Mouse (Mus musculus) neural tube, embryonic 15.5 days (tissue): ENCODE results near the gene Nfe2l1. TPM values are rescaled to one million over a fixed set of nuclear protein-coding genes. Genes with fewer than 3 reads are reported as not detected.
"Not testable (repeated sequence)": the region's sequence is repeated elsewhere in the genome, so short reads cannot be mapped to it uniquely, and the experiment has no call there.

Experiments
- ATAC-seq: fragments of 200-750 bp; cut with Nextera tagmentation; 2 replicates; pipeline ENCODE4 v1.8.0; 2017; ENCODE audit warnings: mild to moderate bottlenecking, moderate TSS enrichment, moderate library complexity; ENCODE audit not compliant: low FRiP score
- H3K27ac ChIP-seq: fragments of 300-500 bp; sonication (generic); replicated peaks from 2 replicates; pipeline ENCODE4 v1.5.1; 2015; ENCODE audit warnings: mild to moderate bottlenecking, inconsistent platforms
- H3K27me3 ChIP-seq: fragments of 300-500 bp; sonication (generic); replicated peaks from 2 replicates; pipeline ENCODE4 v1.6.1; 2015; ENCODE audit warnings: inconsistent platforms
- H3K36me3 ChIP-seq: fragments of 300-500 bp; sonication (generic); 2 replicates; pipeline ENCODE4 v1.6.1; 2015; ENCODE audit warnings: inconsistent platforms
- H3K4me1 ChIP-seq: fragments of 300-500 bp; sonication (generic); 2 replicates; pipeline ENCODE4 v1.6.1; 2015; ENCODE audit warnings: inconsistent platforms
- H3K4me2 ChIP-seq: fragments of 300-500 bp; sonication (generic); 2 replicates; pipeline ENCODE4 v1.6.1; 2015; ENCODE audit warnings: inconsistent platforms, mild to moderate bottlenecking, moderate library complexity
- H3K4me3 ChIP-seq: fragments of 300-500 bp; sonication (generic); replicated peaks from 2 replicates; pipeline ENCODE4 v1.5.1; 2015; ENCODE audit warnings: mild to moderate bottlenecking, inconsistent platforms
- H3K9ac ChIP-seq: fragments of 300-500 bp; sonication (generic); replicated peaks from 2 replicates; pipeline ENCODE4 v1.6.1; 2015; ENCODE audit warnings: mild to moderate bottlenecking, inconsistent platforms
- H3K9me3 ChIP-seq: fragments of 300-500 bp; sonication (generic); replicated peaks from 2 replicates; pipeline ENCODE4 v1.6.1; 2016; ENCODE audit warnings: inconsistent platforms
- WGBS: fragments of 180-500 bp; shearing (Covaris S2); methylation state at CpG from one replicate; pipeline ENCODE4 v1.1.7; 2015; ENCODE audit warnings: mixed read lengths; 5-methylcytosine and 5-hydroxymethylcytosine counted together
- polyA plus RNA-seq: library from polyadenylated mRNA; unstranded; fragments of >200 nt; fragmentation: Nextera tagmentation; extraction: Ambion mirVana; gene quantifications from 2 replicates; pipeline ENCODE4 v1.2.1, GENCODE M21; 2015

Nfe2l1 gene
- polyA plus RNA-seq, 1 experiment from 2014 or later: 78.2 TPM

DNA sequence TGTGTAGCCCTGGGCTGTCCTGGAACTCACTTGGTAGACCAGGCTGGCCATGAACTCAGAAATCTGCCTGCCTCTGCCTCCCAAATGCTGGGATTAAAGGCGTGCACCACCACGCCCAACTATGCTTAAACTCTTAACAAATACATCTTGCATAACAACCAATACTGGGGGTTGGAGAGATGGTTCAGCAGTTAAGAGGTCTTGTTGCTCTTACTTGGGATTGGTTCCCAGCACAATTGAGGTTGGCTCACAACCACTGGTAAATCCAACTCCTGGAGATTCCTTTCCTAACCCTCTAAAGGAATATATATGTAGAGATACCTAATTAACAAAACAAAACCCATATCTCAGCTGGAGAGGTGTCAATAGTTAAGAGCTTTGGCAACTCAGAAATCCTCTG lies 33.7 kb downstream of the Nfe2l1 start:
- Histone ChIP-seq H3K4me1 (peaks cover 30% of the 10 kb centered on the region), H3K27ac (no peak overlapping the region), H3K4me2 (no peak overlapping the region), H3K9me3 (no peaks in the 10 kb centered on the region), H3K9ac (no peak overlapping the region), H3K4me3 (no peak overlapping the region), H3K27me3 (no peaks in the 10 kb centered on the region), H3K36me3 (peaks cover 16% of the 10 kb centered on the region)
- 100% methylated on average over 2 of the region's 2 CpGs for WGBS
- ATAC-seq: no peak

GRCm38 (mm10) chr11:96795491-96795890 lies 34.3 kb downstream of the Nfe2l1 start:
- Histone ChIP-seq H3K9me3 (no peaks in the 10 kb centered on the region), H3K27me3 (no peaks in the 10 kb centered on the region), H3K9ac (no peak overlapping the region), H3K27ac (no peak overlapping the region), H3K4me2 (no peak overlapping the region), H3K4me1 (peaks cover 32% of the 10 kb centered on the region), H3K36me3 (peaks cover 13% of the 10 kb centered on the region), H3K4me3 (no peak overlapping the region)
- ATAC-seq: no peak
- 94% methylated on average over 13 of the region's 13 CpGs for WGBS

DNA sequence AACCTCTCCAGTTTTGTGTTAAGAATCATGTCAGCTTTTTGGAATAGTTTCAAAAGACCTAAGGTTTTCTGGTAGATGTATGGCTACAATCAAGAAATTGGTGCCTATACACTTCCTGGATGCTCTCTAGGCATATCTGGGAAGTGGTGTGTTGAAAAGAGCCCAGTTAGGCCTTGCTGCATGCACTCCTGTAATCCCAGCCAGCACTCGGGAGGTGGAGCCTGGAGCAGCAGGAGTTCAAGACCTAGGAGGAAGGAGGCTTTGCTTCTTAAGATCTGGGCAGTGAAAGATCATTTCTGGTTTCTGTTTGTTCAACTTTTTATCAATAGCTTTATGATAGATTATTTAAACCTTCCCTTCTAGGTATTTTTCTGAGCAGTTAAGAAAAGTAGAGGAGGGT lies 39.1 kb downstream of the Nfe2l1 start:
- Histone ChIP-seq H3K36me3 (peaks cover 6% of the 10 kb centered on the region), H3K9ac (peak overlapping the region; percentile 84; the same call in 1 of the 2 replicates), H3K4me2 (peak overlapping the region; percentile 81), H3K27ac (no peak overlapping the region), H3K4me3 (peak overlapping the region; percentile 99), H3K27me3 (no peaks in the 10 kb centered on the region), H3K4me1 (peaks cover 47% of the 10 kb centered on the region), H3K9me3 (no peaks in the 10 kb centered on the region)
- ATAC-seq: no peak
- 23% methylated on average over 1 of the region's 1 CpGs for WGBS

DNA sequence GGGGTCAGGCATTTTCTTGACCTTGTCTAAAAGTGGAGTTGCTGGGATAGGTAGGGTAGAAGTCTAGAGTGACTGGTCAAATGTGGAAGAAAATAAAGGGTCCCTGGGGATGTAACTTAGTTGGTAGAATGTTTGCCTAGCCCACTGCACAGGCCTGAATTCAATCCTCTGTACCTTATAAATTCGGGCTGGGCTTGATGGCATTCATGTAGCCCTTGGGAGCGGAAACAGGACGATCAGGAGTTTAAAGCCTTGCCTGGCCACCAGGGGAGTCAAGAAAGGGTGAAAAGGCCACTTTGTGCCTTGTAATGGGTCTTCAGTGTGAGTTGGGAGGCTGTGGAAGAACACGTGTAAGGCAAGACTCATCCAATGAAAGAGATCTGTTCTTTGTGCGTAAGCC lies 39.8 kb downstream of the Nfe2l1 start:
- ATAC-seq: no peak
- peak overlapping the region; percentile 99 for H3K4me3 ChIP-seq
- H3K27ac ChIP-seq: no peak overlapping the region
- peaks cover 47% of the 10 kb centered on the region for H3K4me1 ChIP-seq
- WGBS: 8% methylated on average over 5 of the region's 5 CpGs
- no peaks in the 10 kb centered on the region for H3K27me3 ChIP-seq
- peak overlapping the region; percentile 81 for H3K4me2 ChIP-seq
- no peaks in the 10 kb centered on the region for H3K9me3 ChIP-seq
- H3K9ac ChIP-seq: peak overlapping the region; percentile 84
- no peaks in the 10 kb centered on the region for H3K36me3 ChIP-seq

DNA sequence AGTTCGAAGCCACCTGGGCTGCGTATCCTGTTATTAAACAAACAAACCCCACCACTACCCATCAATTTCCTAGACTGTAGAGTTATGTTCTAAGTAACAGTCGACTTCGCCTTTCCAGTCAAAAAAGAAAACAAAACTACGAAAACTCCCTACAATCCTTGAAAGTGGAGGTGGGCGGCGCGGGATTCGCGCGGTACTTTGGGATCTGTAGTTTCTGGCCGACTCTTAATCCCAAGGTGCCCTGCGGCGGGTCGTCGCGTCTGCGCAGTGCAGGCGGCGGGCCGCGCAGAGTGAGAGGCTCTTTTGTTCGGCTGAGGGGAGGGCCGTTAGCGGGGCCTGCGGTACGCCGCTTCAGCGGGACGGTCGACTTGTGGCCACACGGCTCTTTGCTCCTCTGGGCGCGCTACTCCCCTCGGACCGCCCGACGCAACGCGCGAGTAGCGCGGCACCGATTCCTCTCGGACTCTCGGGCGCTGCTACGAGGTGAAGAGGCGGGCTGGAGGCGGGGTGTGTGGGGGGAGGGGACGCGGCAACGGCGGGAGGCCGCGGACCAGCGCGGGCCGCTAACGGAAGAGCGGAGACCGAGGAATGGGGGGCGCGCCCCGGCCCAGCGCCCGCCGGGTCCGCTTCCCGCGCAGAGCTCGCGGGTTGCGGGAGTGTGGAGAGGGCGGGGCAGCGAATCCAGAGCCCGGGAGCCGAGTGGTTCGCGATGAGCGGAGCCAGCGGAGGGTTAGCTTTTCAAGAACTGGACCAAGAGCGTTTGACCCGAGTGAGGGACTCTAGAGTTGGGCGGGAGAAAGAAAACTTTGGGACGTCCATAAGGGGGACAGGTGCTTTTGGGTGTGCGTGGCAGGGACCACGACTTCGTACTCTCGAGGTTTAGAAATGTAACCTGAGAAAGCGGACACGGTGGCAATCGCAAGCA lies 40.6 kb downstream of the Nfe2l1 start, which contains the start of gene Cbx1:
Gene Cbx1, plus strand, starts transcription at position 257 of the 925 bp plus-strand sequence.
- 1% methylated on average over 93 of the region's 93 CpGs for WGBS
- Histone ChIP-seq H3K36me3 (no peaks in the 10 kb centered on the region), H3K27ac (peak within 1 kb of the TSS; percentile 96), H3K4me1 (peaks cover 47% of the 10 kb centered on the region), H3K4me2 (peak within 1 kb of the TSS; percentile 81), H3K27me3 (no peaks in the 10 kb centered on the region), H3K4me3 (peak within 1 kb of the TSS; percentile 99), H3K9me3 (no peaks in the 10 kb centered on the region), H3K9ac (peak within 1 kb of the TSS; percentile 84)
- peak; percentile 96 for ATAC-seq

DNA sequence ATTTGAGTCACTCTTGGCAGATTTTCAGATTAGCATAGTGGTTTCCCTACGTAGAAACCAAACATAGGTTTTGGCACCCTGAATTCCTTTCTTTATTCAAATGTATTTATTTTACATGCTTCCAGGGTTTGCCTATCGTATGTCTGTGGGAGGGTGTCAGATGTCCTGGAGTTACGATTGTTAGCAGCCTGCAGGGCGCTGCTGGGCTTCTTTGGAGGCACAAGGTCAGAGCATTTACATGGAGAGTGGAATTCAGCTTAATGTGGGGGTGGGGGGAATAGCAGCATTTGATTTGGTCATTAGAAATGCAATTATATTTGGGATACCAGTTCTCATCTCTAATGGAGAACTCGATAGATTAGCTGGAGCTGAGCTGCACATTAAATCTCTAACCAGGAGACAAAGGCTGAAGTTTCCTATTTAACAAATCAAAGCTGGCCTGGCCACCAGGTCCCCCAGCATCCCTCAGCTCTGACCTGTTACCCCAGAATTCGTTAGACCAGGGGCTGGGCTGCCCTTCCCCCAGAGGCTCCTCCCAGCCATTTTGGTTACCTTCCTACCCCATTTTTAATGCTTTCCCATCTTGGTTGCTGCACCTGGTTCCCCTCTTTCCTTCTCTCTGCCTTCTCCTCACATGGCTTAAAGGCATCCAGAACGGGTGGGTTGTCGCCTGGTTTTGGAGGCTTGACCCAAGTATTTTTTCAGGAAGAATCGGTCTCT lies 42.9 kb downstream of the Nfe2l1 start:
- Histone ChIP-seq H3K27me3 (no peaks in the 10 kb centered on the region), H3K36me3 (no peaks in the 10 kb centered on the region), H3K9ac (no peak overlapping the region), H3K4me1 (peaks cover 27% of the 10 kb centered on the region), H3K27ac (no peak overlapping the region), H3K4me2 (no peak overlapping the region), H3K4me3 (no peak overlapping the region), H3K9me3 (no peaks in the 10 kb centered on the region)
- 40% methylated on average over 9 of the region's 9 CpGs for WGBS
- no peak for ATAC-seq

DNA sequence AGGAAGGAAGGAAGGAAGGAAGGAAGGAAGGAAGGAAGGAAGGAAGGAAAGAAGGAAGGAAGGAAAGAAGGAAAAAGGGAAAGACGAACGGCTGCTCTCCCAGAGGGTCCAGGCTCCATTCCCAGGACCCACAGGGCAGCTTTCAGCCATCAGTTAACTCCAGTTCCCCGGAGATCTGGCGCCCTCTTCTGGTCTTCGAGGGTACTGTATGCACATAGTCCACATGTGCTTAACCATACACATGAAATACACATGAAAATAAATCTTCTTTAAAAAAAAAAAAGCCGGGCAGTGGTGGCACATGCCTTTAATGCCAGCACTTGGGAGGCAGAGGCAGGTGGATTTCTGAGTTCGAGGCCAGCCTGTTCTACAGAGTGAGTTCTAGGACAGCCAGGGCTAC lies 44.9 kb downstream of the Nfe2l1 start:
- not testable (repeated sequence) for H3K27me3 ChIP-seq, H3K9me3 ChIP-seq, H3K4me3 ChIP-seq, H3K4me1 ChIP-seq, ATAC-seq, H3K27ac ChIP-seq, H3K9ac ChIP-seq, H3K36me3 ChIP-seq, H3K4me2 ChIP-seq
- WGBS: 8% methylated on average over 7 of the region's 7 CpGs

DNA sequence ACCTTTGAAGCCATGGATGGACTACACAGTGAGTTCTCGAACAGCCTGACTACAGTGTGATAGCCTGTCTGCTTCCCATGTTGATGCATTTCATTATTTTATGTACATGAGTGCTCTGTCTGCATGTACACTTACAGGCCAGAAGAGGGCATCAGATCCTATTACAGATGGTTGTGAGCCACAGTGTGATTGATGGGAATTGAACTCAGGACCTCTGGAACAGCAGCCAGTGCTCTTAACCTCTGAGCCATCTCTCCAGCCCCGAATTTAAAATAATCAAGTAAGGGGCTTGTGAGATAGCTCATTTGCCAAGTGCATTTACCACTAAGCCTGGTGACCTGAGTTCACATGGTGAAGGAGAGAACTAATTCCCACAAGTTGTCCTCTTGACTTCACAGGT lies 48.3 kb downstream of the Nfe2l1 start:
- Histone ChIP-seq H3K9me3 (no peaks in the 10 kb centered on the region), H3K4me2 (no peak overlapping the region), H3K27ac (no peak overlapping the region), H3K4me1 (peaks cover 13% of the 10 kb centered on the region), H3K9ac (no peak overlapping the region), H3K36me3 (no peaks in the 10 kb centered on the region), H3K27me3 (no peaks in the 10 kb centered on the region), H3K4me3 (no peak overlapping the region)
- ATAC-seq: no peak
- WGBS: 69% methylated on average over 2 of the region's 2 CpGs

DNA sequence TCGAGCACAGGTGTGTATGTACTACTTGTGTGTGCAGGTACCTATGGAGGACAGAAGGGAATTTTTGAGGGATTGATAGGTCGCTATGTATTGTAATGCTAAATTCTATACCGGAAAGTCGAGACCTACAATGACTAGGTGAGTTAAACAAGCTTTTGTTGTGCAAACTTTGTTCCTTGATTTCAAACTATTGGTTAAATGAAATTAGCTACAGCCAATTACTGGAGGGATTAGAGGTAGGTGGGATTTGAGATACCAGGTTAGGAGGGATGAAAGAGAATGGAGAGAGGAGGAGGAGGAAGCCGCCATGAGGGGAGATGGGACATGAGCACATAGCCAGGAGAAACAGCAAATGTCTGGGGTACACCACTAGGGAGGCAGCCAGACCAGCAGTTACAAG lies 49.5 kb downstream of the Nfe2l1 start:
- ATAC-seq: no peak
- H3K36me3 ChIP-seq: no peaks in the 10 kb centered on the region
- no peaks in the 10 kb centered on the region for H3K9me3 ChIP-seq
- no peaks in the 10 kb centered on the region for H3K27me3 ChIP-seq
- peaks cover 24% of the 10 kb centered on the region for H3K4me1 ChIP-seq
- H3K4me2 ChIP-seq: no peak overlapping the region
- no peak overlapping the region for H3K4me3 ChIP-seq
- H3K27ac ChIP-seq: no peak overlapping the region
- no peak overlapping the region for H3K9ac ChIP-seq
- WGBS: 81% methylated on average over 5 of the region's 5 CpGs

DNA sequence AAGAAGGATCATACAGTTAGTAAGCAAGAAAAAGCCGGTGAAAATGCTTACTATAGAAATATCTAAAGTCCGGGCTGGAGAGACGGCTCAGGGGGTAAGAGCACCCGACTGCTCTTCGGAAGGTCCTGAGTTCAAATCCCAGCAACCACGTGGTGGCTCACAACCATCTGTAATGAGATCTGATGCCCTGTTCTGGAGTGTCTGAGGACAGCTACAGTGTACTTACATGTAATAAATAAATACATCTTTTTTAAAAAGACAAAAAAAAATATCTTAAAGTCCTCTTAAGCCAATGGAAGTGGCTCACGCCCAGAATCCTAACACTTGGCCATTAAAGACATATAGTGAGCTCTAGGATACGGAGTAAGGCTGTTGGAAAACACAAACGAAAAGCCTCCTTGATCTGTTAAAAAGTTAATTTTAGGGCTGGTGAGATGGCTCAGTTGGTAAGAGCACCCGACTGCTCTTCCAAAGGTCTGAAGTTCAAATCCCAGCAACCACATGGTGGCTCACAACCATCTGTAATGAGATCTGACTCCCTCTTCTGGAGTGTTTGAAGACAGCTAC lies 51.6 kb downstream of the Nfe2l1 start:
- not testable (repeated sequence) for H3K36me3 ChIP-seq, ATAC-seq
- peak overlapping the region; percentile 70; the same call in 1 of the 2 replicates for H3K9ac ChIP-seq

GRCm38 (mm10) chr11:96776968-96777962 lies 52.5 kb downstream of the Nfe2l1 start, which contains the start of gene Snx11:
Gene Snx11, minus strand, starts transcription at chr11:96777559.
- peak; percentile 92 for ATAC-seq

More for the DNA sequence above, 51.6 kb downstream of the Nfe2l1 start:
- H3K9me3 ChIP-seq, H3K27me3 ChIP-seq: not testable (repeated sequence)
- peak overlapping the region; percentile 90 for H3K27ac ChIP-seq
- 69% methylated on average over 10 of the region's 10 CpGs for WGBS
- H3K4me2 ChIP-seq: peak overlapping the region; percentile 78
- H3K4me1 ChIP-seq: peaks cover 43% of the 10 kb centered on the region
- peak overlapping the region; percentile 71 for H3K4me3 ChIP-seq

More at GRCm38 (mm10) chr11:96776968-96777962, 52.5 kb downstream of the Nfe2l1 start, which contains the start of gene Snx11:
- H3K4me2 ChIP-seq: peak within 1 kb of the TSS; percentile 78
- peak within 1 kb of the TSS; percentile 70 for H3K9ac ChIP-seq
- WGBS: 1% methylated on average over 59 of the region's 59 CpGs
- H3K4me3 ChIP-seq: peak within 1 kb of the TSS; percentile 71
- peak within 1 kb of the TSS; percentile 90 for H3K27ac ChIP-seq
- H3K9me3 ChIP-seq: no peaks in the 10 kb centered on the region
- peaks cover 11% of the 10 kb centered on the region for H3K36me3 ChIP-seq
- peaks cover 50% of the 10 kb centered on the region for H3K4me1 ChIP-seq
- H3K27me3 ChIP-seq: no peaks in the 10 kb centered on the region
